Mouse (Mus musculus) stomach, embryonic 14.5 days (tissue): ENCODE data around the gene Pdik1l. TPM values are rescaled to one million over a fixed set of nuclear protein-coding genes. Genes with fewer than 3 reads are reported as not detected.

ENCODE experiments used
- ATAC-seq: fragments of 200-750 bp; cut with Nextera tagmentation; 2 replicates; pipeline ENCODE4 v1.8.0; 2017; ENCODE audit warnings: low read depth, moderate TSS enrichment; ENCODE audit not compliant: insufficient number of reproducible peaks, insufficient read depth, low FRiP score
- H3K27ac ChIP-seq: fragments of 300-500 bp; sonication (generic); 2 replicates; pipeline ENCODE4 v1.5.1; 2014; ENCODE audit warnings: mild to moderate bottlenecking, low read length, moderate library complexity, mixed read lengths
- H3K27me3 ChIP-seq: fragments of 300-500 bp; sonication (generic); 2 replicates; pipeline ENCODE4 v1.6.1; 2014; ENCODE audit warnings: low read length, control low read depth, mixed read lengths; ENCODE audit not compliant: control insufficient read depth, insufficient read depth
- H3K36me3 ChIP-seq: fragments of 300-500 bp; sonication (generic); 2 replicates; pipeline ENCODE4 v1.6.1; 2014; ENCODE audit warnings: mild to moderate bottlenecking, control low read depth, low read length, moderate library complexity, mixed read lengths; ENCODE audit not compliant: control insufficient read depth, insufficient read depth
- H3K4me1 ChIP-seq: fragments of 300-500 bp; sonication (generic); 2 replicates; pipeline ENCODE4 v1.6.1; 2014; ENCODE audit warnings: low read length, control low read depth, mixed read lengths; ENCODE audit not compliant: control insufficient read depth, insufficient read depth
- H3K4me2 ChIP-seq: fragments of 300-500 bp; sonication (generic); replicated peaks from 2 replicates; pipeline ENCODE4 v1.6.1; 2014; ENCODE audit warnings: low read depth, low read length, control low read depth
- H3K4me3 ChIP-seq: fragments of 300-500 bp; sonication (generic); 2 replicates; pipeline ENCODE4 v1.5.1; 2014; ENCODE audit warnings: low read depth, low read length, control low read depth
- H3K9ac ChIP-seq: fragments of 300-500 bp; sonication (generic); replicated peaks from 2 replicates; pipeline ENCODE4 v1.6.1; 2014; ENCODE audit warnings: low read depth, mild to moderate bottlenecking, control low read depth, low read length, moderate library complexity, mixed read lengths
- H3K9me3 ChIP-seq: fragments of 300-500 bp; sonication (generic); 2 replicates; pipeline ENCODE4 v1.6.1; 2016; ENCODE audit warnings: low read depth, low read length, control low read depth; ENCODE audit not compliant: control insufficient read depth
- WGBS: fragments of 180-500 bp; shearing (Covaris S2); extraction: QIAGEN DNeasy Blood & Tissue Kit; methylation state at CpG from one replicate; pipeline ENCODE4 v1.1.7; 2014; 5-methylcytosine and 5-hydroxymethylcytosine counted together
- polyA plus RNA-seq: library from polyadenylated mRNA; unstranded; fragments of >200 nt; fragmentation: Nextera tagmentation; extraction: Ambion mirVana; gene quantifications from 2 replicates; pipeline ENCODE4 v1.2.1, GENCODE M21; 2014

Gene Pdik1l
- polyA plus RNA-seq: 19.0 and 19.6 TPM in 2 replicates

DNA sequence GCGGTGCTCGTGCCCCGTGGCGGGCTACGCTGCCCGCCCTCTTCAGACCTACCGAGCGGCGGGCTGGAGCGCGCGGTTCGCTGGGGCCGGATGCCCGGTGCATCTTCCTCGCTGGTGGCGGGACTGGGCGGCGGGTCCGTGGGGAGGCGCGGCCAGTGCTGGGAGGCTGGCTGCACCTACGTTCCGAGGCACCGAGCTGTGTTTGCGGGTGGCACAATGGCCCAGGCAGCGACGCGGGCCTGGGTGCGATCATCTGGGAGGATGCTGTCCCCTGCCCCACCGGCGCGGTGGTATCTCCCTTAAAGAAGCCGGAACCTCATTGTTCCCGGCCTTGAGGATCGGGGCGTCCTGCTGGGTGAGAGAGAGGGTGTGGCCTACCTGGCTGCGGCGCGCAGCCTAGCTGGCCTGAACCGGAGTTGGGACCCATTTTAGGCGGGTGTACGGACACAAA is at the start of gene Pdik1l:
Gene Pdik1l, minus strand, starts transcription at position 321 of the 451 bp plus-strand sequence.
- Histone ChIP-seq H3K27ac (peak within 1 kb of the TSS; percentile 100), H3K9me3 (no peaks in the 10 kb centered on the region), H3K27me3 (no peaks in the 10 kb centered on the region), H3K4me1 (peaks cover 17% of the 10 kb centered on the region), H3K36me3 (peaks cover 9% of the 10 kb centered on the region; the same call in 1 of the 2 replicates), H3K9ac (peak within 1 kb of the TSS; percentile 98), H3K4me3 (peak within 1 kb of the TSS; percentile 100), H3K4me2 (peak within 1 kb of the TSS; percentile 81)
- 0% methylated on average over 42 of the region's 43 CpGs for WGBS
- ATAC-seq: peak; percentile 72

- H3K27ac ChIP-seq: no peak overlapping the region
- WGBS: 65% methylated on average over 5 of the region's 5 CpGs
Observed at GRCm38 (mm10) chr4:134330281-134330680, 42.6 kb upstream of the Pdik1l start.

DNA sequence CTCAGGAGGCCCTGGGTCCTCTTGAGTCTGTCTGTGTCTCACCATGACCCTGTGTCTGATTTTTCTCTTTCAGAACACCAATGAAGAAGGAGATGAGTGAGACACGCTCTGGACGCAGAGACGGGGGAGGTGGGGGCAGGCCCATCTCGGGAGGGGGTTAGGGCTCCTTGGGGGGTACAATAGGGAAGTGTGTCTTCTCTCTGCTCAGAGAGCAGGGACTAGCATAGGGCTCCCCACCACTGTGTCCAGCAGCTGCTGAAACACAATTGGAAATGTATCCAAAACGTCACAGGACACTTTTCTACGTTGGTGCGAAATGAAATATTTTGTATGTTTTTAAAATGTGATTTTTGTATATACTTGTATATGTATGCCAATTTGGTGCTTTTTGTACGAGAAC is 41.1 kb upstream of the Pdik1l start:
- no peak for ATAC-seq
- no peak overlapping the region for H3K4me3 ChIP-seq
- no peaks in the 10 kb centered on the region for H3K36me3 ChIP-seq
- H3K4me1 ChIP-seq: no peaks in the 10 kb centered on the region
- no peaks in the 10 kb centered on the region for H3K9me3 ChIP-seq
- H3K9ac ChIP-seq: no peak overlapping the region
- no peak overlapping the region for H3K27ac ChIP-seq
- no peaks in the 10 kb centered on the region for H3K27me3 ChIP-seq
- WGBS: 85% methylated on average over 8 of the region's 8 CpGs
- no peak overlapping the region for H3K4me2 ChIP-seq

More at GRCm38 (mm10) chr4:134330281-134330680, 42.6 kb upstream of the Pdik1l start:
- no peaks in the 10 kb centered on the region for H3K4me1 ChIP-seq
- no peaks in the 10 kb centered on the region for H3K9me3 ChIP-seq
- no peak for ATAC-seq
- no peak overlapping the region for H3K4me2 ChIP-seq
- H3K9ac ChIP-seq: no peak overlapping the region
- no peaks in the 10 kb centered on the region for H3K36me3 ChIP-seq
- H3K27me3 ChIP-seq: no peaks in the 10 kb centered on the region
- no peak overlapping the region for H3K4me3 ChIP-seq

DNA sequence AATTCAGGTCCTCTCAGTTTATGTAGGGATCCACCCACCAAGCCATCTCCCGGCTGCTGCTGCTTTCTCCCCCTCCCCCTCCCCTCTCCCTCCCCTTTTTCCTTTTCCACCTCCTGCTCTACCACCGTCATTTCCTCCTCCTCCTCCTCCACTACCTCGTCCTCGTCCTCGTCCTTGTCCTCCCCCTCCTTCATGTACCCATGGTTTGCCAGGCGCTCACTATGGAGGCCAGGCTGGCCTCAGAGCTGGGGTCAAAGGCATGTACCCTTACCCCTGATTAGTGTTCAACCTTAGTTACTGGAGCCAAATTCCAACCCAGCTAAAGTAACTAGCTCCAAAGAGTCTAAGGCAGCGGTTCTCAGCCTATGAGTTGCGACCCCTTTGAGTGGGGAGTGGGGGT is 40.5 kb upstream of the Pdik1l start:
- H3K27ac ChIP-seq: no peak overlapping the region
- no peak overlapping the region for H3K4me3 ChIP-seq
- H3K36me3 ChIP-seq: no peaks in the 10 kb centered on the region
- no peak overlapping the region for H3K9ac ChIP-seq
- H3K9me3 ChIP-seq: no peaks in the 10 kb centered on the region
- no peaks in the 10 kb centered on the region for H3K27me3 ChIP-seq
- ATAC-seq: no peak
- WGBS: 56% methylated on average over 8 of the region's 8 CpGs
- H3K4me1 ChIP-seq: no peaks in the 10 kb centered on the region
- no peak overlapping the region for H3K4me2 ChIP-seq

DNA sequence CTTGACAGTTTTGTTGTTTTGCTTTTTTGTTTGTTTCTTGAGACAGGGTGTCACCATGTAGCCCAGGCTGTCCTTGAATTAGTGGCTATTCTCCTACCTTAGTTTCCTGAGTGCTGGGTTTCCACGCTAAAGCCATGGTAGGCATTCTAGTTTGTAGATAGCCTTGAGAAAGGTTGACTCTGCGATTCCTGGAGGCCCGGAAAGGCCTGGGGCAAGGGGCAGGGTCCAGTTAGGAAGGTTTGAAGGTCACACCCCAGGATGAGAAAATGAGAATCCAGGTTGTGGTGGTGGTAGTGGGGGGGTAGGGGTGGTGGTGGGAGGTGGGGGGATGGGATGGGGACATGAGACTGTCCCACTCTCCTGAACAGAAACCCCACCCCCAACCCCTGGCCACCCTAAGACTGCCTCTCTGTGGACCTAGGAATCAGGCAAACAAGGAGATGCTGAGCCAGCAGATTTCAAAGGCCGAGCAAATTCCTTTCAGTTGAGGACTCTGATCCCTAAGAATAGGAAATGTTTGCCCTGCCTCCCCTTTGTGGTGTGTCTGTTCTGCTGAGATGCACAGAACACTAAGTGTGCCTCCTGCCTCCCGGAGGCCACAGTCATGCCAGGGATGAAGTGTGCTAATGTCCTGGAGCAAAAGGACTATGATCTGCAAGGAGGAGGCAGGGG is 39.3 kb upstream of the Pdik1l start:
- WGBS: 48% methylated on average over 5 of the region's 5 CpGs
- Histone ChIP-seq H3K9me3 (no peaks in the 10 kb centered on the region), H3K9ac (no peak overlapping the region), H3K36me3 (no peaks in the 10 kb centered on the region), H3K27me3 (no peaks in the 10 kb centered on the region), H3K27ac (no peak overlapping the region), H3K4me1 (no peaks in the 10 kb centered on the region), H3K4me2 (no peak overlapping the region), H3K4me3 (no peak overlapping the region)
- ATAC-seq: no peak

DNA sequence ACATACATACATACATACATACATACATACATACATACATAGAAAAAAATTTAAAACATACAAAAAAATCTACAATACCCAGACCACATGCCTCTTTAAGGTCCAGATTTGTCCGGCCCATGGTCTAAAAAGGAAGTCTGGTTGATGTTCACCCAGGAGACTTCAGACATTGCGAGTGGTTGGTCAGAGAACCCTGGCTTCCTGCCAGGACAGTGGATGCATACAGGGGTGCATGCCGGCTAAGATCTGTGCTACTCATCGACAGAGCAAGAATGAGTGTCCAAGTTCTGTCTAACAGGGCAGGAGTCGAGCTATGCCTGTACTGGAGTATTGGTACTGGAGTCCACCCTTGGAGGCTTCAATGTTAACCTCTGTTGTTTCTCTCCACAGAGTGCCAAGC is 37.0 kb upstream of the Pdik1l start:
- Histone ChIP-seq H3K4me2 (no peak overlapping the region), H3K4me1 (no peaks in the 10 kb centered on the region), H3K27ac (no peak overlapping the region), H3K9me3 (no peaks in the 10 kb centered on the region), H3K9ac (no peak overlapping the region), H3K4me3 (no peak overlapping the region), H3K36me3 (no peaks in the 10 kb centered on the region), H3K27me3 (no peaks in the 10 kb centered on the region)
- ATAC-seq: no peak
- 60% methylated on average over 5 of the region's 5 CpGs for WGBS

DNA sequence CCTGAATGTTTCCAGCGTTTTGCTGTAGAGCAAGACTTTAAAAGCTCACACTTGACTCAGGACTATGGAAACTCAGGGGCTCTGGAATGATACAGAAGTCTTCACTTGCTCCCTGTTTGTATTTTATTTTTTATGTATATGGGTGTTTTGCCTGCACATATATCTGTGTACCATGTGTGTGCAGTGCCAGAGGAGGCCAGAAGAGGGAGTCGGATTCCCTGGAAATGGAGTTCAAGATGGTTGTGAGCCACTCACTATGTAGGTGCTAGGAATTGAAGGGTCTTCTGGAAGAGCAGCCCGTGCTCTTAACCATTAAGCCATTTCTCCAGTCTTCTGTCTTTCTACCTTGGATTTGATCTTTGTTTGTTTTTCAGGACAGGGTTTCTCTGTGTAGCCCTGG is 33.8 kb upstream of the Pdik1l start:
- Histone ChIP-seq H3K27me3 (no peaks in the 10 kb centered on the region), H3K4me2 (no peak overlapping the region), H3K9me3 (no peaks in the 10 kb centered on the region), H3K36me3 (no peaks in the 10 kb centered on the region), H3K4me1 (no peaks in the 10 kb centered on the region), H3K27ac (no peak overlapping the region), H3K4me3 (no peak overlapping the region), H3K9ac (no peak overlapping the region)
- 57% methylated on average over 3 of the region's 3 CpGs for WGBS
- ATAC-seq: no peak

GRCm38 (mm10) chr4:134319674-134320073 is 32.0 kb upstream of the Pdik1l start:
- Histone ChIP-seq H3K4me1 (no peaks in the 10 kb centered on the region), H3K27me3 (no peaks in the 10 kb centered on the region), H3K4me2 (no peak overlapping the region), H3K27ac (no peak overlapping the region), H3K9ac (no peak overlapping the region), H3K9me3 (no peaks in the 10 kb centered on the region), H3K4me3 (no peak overlapping the region), H3K36me3 (no peaks in the 10 kb centered on the region)
- no peak for ATAC-seq
- 74% methylated on average over 5 of the region's 5 CpGs for WGBS

DNA sequence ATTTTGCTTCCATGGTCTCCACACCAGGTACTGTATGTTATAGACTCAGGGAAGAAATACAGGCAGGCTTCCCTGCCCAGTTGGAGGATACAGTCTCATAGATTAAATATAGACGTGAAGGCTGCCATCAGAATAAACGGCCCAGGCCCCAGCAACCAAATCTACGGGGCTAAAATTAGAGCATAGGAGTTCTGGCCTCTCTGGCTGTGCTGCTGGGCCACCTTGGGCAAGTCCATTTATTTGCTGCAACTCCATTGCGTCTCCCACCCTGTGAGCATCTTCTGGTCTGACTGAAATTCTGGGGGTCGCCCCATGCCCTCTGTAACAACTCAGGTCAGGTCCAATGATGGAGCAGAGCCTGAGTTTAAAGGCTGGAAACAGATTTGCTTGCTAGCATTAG is 31.4 kb upstream of the Pdik1l start:
- Histone ChIP-seq H3K27me3 (no peaks in the 10 kb centered on the region), H3K9me3 (no peaks in the 10 kb centered on the region), H3K27ac (no peak overlapping the region), H3K4me3 (no peak overlapping the region), H3K36me3 (no peaks in the 10 kb centered on the region), H3K4me1 (no peaks in the 10 kb centered on the region), H3K9ac (no peak overlapping the region), H3K4me2 (no peak overlapping the region)
- WGBS: 87% methylated on average over 5 of the region's 5 CpGs
- no peak for ATAC-seq
